Mouse (Mus musculus): Measurements from ENCODE around the gene Adam10.

Adam10 gene

GRCm38 (mm10) chr9:70788705-70789104 is 109.9 kb downstream of the Adam10 start:
- DNase-seq (ENCODE audit: low spot score in 2 of 2), result peak; percentile 21 to 37

GRCm38 (mm10) chr9:70790621-70791020 is 111.8 kb downstream of the Adam10 start:
- DNase-seq (ENCODE audit: low spot score in 2 of 2), result no peak

- no peak for DNase-seq (ENCODE audit: low spot score in 2 of 2)
Observed at GRCm38 (mm10) chr9:70794643-70795438, 116.0 kb downstream of the Adam10 start.

- no peak for DNase-seq (ENCODE audit: low spot score in 2 of 2)
Observed at GRCm38 (mm10) chr9:70795439-70795757, 116.6 kb downstream of the Adam10 start.

- DNase-seq (ENCODE audit: low spot score in 2 of 2), result no peak
Observed at GRCm38 (mm10) chr9:70800588-70801315, 122.0 kb downstream of the Adam10 start.

- DNase-seq (ENCODE audit: low spot score in 2 of 2), result no peak
Observed at GRCm38 (mm10) chr9:70801761-70802160, 123.0 kb downstream of the Adam10 start.

- no peak for DNase-seq (ENCODE audit: low spot score in 2 of 2)
Observed at GRCm38 (mm10) chr9:70802816-70803215, 124.0 kb downstream of the Adam10 start.

- no peak for DNase-seq (ENCODE audit: low spot score in 2 of 2)
Observed at GRCm38 (mm10) chr9:70806069-70806468, 127.3 kb downstream of the Adam10 start.

- DNase-seq (ENCODE audit: low spot score in 2 of 2), result no peak
Observed at GRCm38 (mm10) chr9:70807714-70808113, 128.9 kb downstream of the Adam10 start.

GRCm38 (mm10) chr9:70812551-70812950 is 133.8 kb downstream of the Adam10 start:
- no peak for DNase-seq (ENCODE audit: low spot score in 2 of 2)

GRCm38 (mm10) chr9:70816701-70817305 is 138.0 kb downstream of the Adam10 start:
- DNase-seq (ENCODE audit: low spot score in 2 of 2), result peak in 1 of 2 experiments; percentile 25

- DNase-seq (ENCODE audit: low spot score in 2 of 2), result no peak
Observed at GRCm38 (mm10) chr9:70817396-70817795, 138.6 kb downstream of the Adam10 start.

- no peak for DNase-seq (ENCODE audit: low spot score in 2 of 2)
Observed at GRCm38 (mm10) chr9:70818739-70819138, 139.9 kb downstream of the Adam10 start.

GRCm38 (mm10) chr9:70824103-70824502 is 145.3 kb downstream of the Adam10 start:
- DNase-seq (ENCODE audit: low spot score in 2 of 2), result no peak

- no peak for DNase-seq (ENCODE audit: low spot score in 2 of 2)
Observed at GRCm38 (mm10) chr9:70827911-70828310, 149.1 kb downstream of the Adam10 start.

Measured in frontal cortex, postnatal 25 days (tissue).